Mouse (Mus musculus) heart, embryonic 10.5 days (tissue): ENCODE data around the gene Fgfr2. TPM values are rescaled to one million over a fixed set of nuclear protein-coding genes. Genes with fewer than 3 reads are reported as not detected.
A peak's percentile ranks its signal among the peaks of the same experiment; 100 is the strongest.

Experiments
- DNase-seq: peaks from one replicate; pipeline ENCODE4 v3.0.0-alpha.2; 2017; ENCODE audit warnings: low spot score
- H3K27ac ChIP-seq: fragments of 300-500 bp; sonication (generic); 2 replicates; pipeline ENCODE4 v1.5.1; 2016; ENCODE audit warnings: mild to moderate bottlenecking
- H3K27me3 ChIP-seq: fragments of 300-500 bp; sonication (generic); 2 replicates; pipeline ENCODE4 v1.6.1; 2016; ENCODE audit warnings: mild to moderate bottlenecking; ENCODE audit not compliant: poor library complexity, insufficient read depth, severe bottlenecking
- H3K36me3 ChIP-seq: fragments of 300-500 bp; sonication (generic); 2 replicates; pipeline ENCODE4 v1.6.1; 2016; ENCODE audit warnings: mild to moderate bottlenecking, moderate library complexity
- H3K4me1 ChIP-seq: fragments of 300-500 bp; sonication (generic); 2 replicates; pipeline ENCODE4 v1.6.1; 2016; ENCODE audit warnings: mild to moderate bottlenecking
- H3K4me3 ChIP-seq: fragments of 300-500 bp; sonication (generic); 2 replicates; pipeline ENCODE4 v1.5.1; 2016; ENCODE audit warnings: mild to moderate bottlenecking, moderate library complexity
- H3K9me3 ChIP-seq: fragments of 300-500 bp; sonication (generic); 2 replicates; pipeline ENCODE4 v1.6.1; 2016; ENCODE audit warnings: mild to moderate bottlenecking, moderate library complexity
- WGBS: fragments of 180-500 bp; shearing (Covaris S2); methylation state at CpG from one replicate; pipeline ENCODE4 v1.1.7; 2016; 5-methylcytosine and 5-hydroxymethylcytosine counted together
- polyA plus RNA-seq: library from polyadenylated mRNA; unstranded; fragments of >200 nt; fragmentation: Nextera tagmentation; extraction: Ambion mirVana; gene quantifications from 2 replicates; pipeline ENCODE4 v1.2.1, GENCODE M21; 2016

The Fgfr2 gene
- polyA plus RNA-seq, 1 experiment from 2014 or later = 46.6 TPM

DNA sequence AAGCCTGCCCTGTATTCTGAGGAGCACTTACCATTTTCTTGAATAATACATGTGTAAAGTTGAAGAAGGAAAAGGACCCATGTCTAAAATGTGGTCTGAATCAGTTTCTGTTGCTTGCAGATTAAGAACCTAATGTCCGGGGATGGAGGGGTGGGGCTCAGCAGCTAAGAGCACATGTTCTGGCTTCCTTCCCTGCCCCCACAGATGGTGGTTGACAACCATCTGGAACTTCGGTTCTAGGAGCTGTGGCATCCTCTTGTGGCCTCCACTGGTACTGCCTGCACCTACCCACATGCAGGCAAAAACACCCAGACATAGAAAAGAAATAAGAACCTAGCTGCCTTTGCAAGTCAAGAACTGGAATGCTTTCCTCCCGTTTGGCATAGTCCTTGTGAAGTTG, 119.7 kb downstream of the Fgfr2 start:
- Histone ChIP-seq H3K4me3 (no peak overlapping the region), H3K4me1 (peaks cover 55% of the 10 kb centered on the region), H3K36me3 (peaks cover 33% of the 10 kb centered on the region), H3K27ac (no peak overlapping the region), H3K9me3 (no peaks in the 10 kb centered on the region), H3K27me3 (no peaks in the 10 kb centered on the region)
- WGBS = 27% methylated on average over 3 of the region's 3 CpGs
- DNase-seq = no peak

DNA sequence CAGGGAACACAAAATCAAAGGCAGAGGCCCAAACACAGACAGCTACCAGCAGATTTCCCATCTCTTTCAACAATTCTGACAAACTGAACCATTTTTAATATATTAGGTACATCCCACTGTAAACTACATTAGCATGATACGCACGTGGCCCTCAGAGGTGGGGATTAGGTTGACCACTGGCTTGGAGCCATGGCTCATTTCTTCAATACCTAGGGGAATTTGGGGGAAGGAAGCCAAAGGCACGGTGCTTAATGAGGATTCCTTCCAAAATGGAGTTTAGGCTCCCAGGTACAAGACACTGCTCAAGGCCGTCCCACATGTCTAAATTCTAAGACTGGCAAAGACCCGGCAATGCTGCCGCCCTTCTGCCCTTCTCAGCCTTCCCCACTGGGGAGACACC, 120.9 kb downstream of the Fgfr2 start:
- no peaks in the 10 kb centered on the region for H3K27me3 ChIP-seq
- DNase-seq = no peak
- 94% methylated on average over 6 of the region's 6 CpGs for WGBS
- H3K36me3 ChIP-seq = peaks cover 45% of the 10 kb centered on the region
- H3K9me3 ChIP-seq = no peaks in the 10 kb centered on the region
- H3K4me1 ChIP-seq = peaks cover 47% of the 10 kb centered on the region
- H3K4me3 ChIP-seq = no peak overlapping the region
- H3K27ac ChIP-seq = no peak overlapping the region

DNA sequence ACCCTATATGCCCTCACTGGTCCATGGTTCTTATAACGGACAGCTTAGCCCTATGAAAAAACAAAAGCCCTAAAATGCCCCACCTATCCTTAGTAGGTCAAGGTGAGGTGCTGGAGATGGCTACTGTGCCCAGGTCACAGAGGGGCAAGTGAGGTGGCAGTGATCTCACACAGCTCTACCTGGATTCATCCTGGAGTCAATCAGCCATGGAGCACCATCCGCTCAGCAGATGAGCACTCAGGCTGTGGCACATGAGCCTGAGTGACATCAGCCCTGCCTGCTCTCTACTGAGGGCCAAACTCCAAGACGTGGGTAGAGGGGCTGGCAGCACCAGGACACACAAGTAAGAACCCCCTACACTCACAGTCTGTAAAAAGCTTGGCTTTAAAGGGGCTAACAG, 121.8 kb downstream of the Fgfr2 start:
- Histone ChIP-seq H3K4me3 (no peak overlapping the region), H3K27ac (no peak overlapping the region), H3K9me3 (no peaks in the 10 kb centered on the region), H3K27me3 (no peaks in the 10 kb centered on the region), H3K36me3 (peaks cover 53% of the 10 kb centered on the region), H3K4me1 (peaks cover 43% of the 10 kb centered on the region)
- peak; percentile 63 for DNase-seq
- 88% methylated on average over 3 of the region's 3 CpGs for WGBS

DNA sequence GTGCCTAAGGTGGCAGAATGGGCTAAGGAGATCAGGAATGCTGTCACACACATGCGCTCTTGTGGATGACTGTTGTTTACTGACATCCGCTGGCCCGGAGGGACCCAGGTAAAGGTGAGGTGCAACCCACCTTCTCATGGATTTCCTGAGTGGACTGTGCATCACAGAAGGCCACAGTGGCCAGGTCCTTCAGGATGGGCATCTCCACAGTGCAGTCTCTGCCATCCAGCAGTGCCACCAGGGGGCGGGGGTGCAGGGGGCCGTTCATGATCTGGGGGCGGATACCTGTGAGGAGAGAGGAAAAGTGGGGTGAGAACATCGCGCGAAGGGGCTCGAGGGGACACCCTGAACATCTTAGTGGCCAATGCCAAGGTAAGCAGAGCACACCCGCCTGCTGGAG, 124.1 kb downstream of the Fgfr2 start:
- no peaks in the 10 kb centered on the region for H3K27me3 ChIP-seq
- 97% methylated on average over 11 of the region's 11 CpGs for WGBS
- peaks cover 70% of the 10 kb centered on the region for H3K36me3 ChIP-seq
- H3K4me3 ChIP-seq = no peak overlapping the region
- H3K4me1 ChIP-seq = peaks cover 29% of the 10 kb centered on the region
- no peak for DNase-seq
- no peak overlapping the region for H3K27ac ChIP-seq
- no peaks in the 10 kb centered on the region for H3K9me3 ChIP-seq

DNA sequence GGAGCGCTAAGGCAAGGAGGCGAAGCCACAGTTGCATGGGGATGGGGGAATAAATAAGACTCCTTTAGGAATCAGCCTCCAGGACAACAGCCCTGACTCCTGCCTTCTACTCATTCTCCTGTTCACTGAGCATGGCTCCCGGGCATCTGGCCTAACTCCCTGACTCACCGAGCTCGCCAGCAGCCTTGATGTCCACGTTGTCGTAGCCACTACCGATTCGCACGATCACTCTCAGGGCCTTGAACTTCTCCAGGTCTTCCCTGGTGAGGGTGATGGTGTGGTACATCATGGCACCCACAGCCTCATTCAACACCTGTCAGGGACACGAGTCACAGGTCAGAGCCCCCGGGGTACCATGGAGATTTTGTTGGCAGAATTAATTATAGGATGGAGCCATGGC, 124.5 kb downstream of the Fgfr2 start:
- Histone ChIP-seq H3K36me3 (peaks cover 74% of the 10 kb centered on the region), H3K4me3 (no peak overlapping the region)
- 95% methylated on average over 12 of the region's 12 CpGs for WGBS

DNA sequence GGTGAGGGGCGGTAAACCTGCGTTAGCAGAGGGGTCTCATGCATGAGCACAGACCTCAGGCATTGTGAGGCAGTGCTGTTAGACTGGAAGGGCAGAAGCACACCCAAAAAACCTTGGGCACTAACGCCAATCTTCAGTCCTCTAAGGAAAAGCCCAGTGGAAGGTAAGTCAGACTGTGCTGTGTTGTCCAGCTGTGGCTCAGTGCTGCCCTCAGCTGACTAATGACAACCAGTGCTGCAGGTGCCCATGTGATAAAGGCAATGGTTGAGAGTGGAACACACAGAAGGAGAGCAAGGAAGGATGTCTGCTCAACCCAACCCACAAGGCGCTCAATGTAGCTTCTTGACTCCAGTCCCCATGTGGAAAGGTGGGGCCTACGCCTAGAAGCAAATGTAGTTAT, 126.8 kb downstream of the Fgfr2 start:
- H3K27ac ChIP-seq = no peak overlapping the region
- no peak overlapping the region for H3K4me3 ChIP-seq
- peaks cover 23% of the 10 kb centered on the region for H3K4me1 ChIP-seq
- DNase-seq = peak; percentile 72
- whole genome bisulfite sequencing = 86% methylated on average over 5 of the region's 5 CpGs
- H3K9me3 ChIP-seq = no peaks in the 10 kb centered on the region
- H3K27me3 ChIP-seq = no peaks in the 10 kb centered on the region
- H3K36me3 ChIP-seq = peaks cover 91% of the 10 kb centered on the region

More for the DNA sequence above, 124.5 kb downstream of the Fgfr2 start:
- DNase-seq = peak; percentile 68
- Histone ChIP-seq H3K9me3 (no peaks in the 10 kb centered on the region), H3K27ac (no peak overlapping the region), H3K4me1 (peaks cover 27% of the 10 kb centered on the region), H3K27me3 (no peaks in the 10 kb centered on the region)

DNA sequence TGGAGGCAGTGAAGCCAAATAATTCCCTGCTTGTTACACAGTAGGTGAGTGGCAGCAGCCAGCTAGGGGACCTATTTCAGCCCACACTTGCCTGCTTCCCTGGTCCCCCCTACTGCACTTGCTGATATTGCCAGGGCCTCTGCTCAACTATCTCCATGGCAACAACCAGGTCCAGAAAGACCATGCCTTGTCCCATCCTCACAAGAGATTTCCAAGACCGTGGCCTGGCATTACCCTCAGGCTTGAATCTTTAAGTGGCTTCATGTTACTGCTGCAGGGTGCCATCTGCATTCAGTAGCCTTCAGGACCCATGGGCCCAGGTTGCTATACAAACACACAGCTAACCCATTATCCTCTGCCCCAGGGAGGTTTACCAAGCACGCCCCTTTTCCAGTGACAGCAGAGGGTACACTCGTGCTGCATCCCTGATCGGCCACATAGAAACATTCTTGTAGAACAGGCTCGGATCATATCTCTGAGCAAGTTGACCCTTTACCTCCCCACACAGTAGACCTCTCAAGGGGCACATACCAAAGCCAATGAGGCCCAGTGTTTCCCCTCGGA, 128.4 kb downstream of the Fgfr2 start:
- H3K9me3 ChIP-seq = no peaks in the 10 kb centered on the region
- no peaks in the 10 kb centered on the region for H3K27me3 ChIP-seq
- no peak overlapping the region for H3K4me3 ChIP-seq
- 0 out of 2 replicates have a peak, but pooled peaks cover 10% of the 10 kb centered on the region for H3K4me1 ChIP-seq
- no peak overlapping the region for H3K27ac ChIP-seq
- DNase-seq = no peak
- WGBS = 81% methylated on average over 6 of the region's 6 CpGs
- H3K36me3 ChIP-seq = peaks cover 96% of the 10 kb centered on the region

DNA sequence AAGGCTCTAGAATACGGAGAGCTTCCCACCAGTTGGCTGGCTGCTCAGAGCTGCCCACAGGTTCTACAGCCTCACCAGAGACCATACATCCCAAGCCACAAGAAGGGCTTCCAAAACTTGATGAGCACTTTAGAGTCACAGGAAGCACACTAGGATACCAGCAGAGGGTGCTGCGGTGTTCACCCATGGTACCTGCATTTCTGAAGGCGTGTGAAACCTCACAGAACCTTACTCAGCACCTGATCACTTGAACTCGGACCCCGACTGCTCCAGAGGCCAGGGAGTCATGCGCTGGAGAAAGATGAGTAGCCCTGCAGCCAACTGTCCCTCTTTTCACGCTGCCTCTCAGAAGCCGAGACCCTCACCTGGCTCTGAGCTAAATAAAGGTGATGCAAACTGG, 129.0 kb downstream of the Fgfr2 start:
- Histone ChIP-seq H3K4me3 (no peak overlapping the region), H3K36me3 (peaks cover 96% of the 10 kb centered on the region), H3K27ac (no peak overlapping the region), H3K27me3 (no peaks in the 10 kb centered on the region), H3K4me1 (0 out of 2 replicates have a peak, but pooled peaks cover 10% of the 10 kb centered on the region), H3K9me3 (no peaks in the 10 kb centered on the region)
- DNase-seq = peak; percentile 74
- WGBS = 88% methylated on average over 8 of the region's 8 CpGs

DNA sequence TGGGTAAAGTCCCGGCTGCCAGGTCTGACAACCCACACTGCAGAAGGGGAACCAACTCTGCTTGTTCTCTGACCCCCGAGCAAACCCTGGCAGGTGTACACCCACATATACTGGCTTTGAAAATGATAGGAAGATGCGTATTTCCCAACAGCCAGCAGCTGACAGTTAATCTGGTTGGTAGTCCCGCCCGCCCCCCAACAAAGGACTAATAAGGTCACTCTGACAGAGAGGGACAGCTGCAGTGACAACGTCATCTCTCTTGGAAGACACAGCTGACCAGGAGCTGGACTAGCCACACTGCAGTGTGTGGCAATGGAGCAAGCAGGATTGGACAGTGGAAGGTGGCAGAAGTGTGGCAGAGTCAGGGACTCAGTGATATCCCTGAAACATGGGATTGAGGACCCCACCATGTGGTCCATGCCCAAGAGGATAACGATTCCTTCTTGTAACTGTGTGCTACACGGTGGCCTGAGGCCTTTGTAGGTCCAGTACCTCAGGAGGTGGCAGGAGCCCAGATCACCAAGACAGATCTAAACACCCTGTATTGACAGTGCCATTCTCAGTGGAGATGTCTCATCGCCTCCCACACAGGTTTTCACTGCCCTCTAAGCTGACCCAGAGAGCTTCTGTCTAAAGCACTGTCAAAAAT, 130.1 kb downstream of the Fgfr2 start:
- H3K27ac ChIP-seq = no peak overlapping the region
- WGBS = 90% methylated on average over 9 of the region's 9 CpGs

DNA sequence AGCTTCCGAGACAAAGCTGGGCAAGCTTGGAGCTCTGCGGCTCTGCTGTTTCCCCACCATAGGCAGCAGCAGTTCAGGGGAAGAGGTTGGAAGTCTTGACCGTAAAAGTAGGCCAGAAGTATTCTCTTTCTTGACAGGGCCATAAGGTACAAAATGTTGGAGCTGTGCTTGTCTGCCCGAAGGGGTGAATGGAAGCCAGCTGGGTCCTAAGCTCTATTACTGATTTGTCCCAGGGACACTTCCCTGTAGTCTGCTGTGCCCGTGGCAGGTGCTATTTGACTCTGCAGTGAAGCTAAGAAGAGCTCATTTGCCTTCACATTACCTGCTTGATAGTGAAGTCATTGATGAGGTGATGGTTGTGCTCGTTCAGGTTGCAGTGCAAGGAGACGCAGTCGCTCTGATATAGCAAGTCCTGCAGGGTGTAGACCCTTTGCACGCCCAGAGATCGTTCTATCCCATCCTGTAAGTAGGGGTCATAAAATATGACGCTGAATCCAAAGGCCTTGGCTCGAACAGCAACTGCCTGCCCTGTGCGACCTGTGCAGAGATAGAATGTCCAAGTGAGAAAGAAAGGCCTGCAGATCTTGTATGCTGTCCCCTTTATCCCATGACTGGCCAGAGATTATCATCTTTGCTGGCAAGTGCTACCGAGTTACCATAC, 131.8 kb downstream of the Fgfr2 start:
- peaks cover 87% of the 10 kb centered on the region for H3K36me3 ChIP-seq
- no peaks in the 10 kb centered on the region for H3K27me3 ChIP-seq
- H3K9me3 ChIP-seq = no peaks in the 10 kb centered on the region
- H3K27ac ChIP-seq = no peak overlapping the region
- WGBS = 87% methylated on average over 14 of the region's 14 CpGs
- H3K4me3 ChIP-seq = no peak overlapping the region
- H3K4me1 ChIP-seq = 0 out of 2 replicates have a peak, but pooled peaks cover 7% of the 10 kb centered on the region
- peak; percentile 68 for DNase-seq

More for the DNA sequence above, 130.1 kb downstream of the Fgfr2 start:
- 0 out of 2 replicates have a peak, but pooled peaks cover 10% of the 10 kb centered on the region for H3K4me1 ChIP-seq
- no peak overlapping the region for H3K4me3 ChIP-seq
- DNase-seq = peak; percentile 67
- H3K36me3 ChIP-seq = peaks cover 96% of the 10 kb centered on the region
- H3K9me3 ChIP-seq = no peaks in the 10 kb centered on the region
- H3K27me3 ChIP-seq = no peaks in the 10 kb centered on the region

DNA sequence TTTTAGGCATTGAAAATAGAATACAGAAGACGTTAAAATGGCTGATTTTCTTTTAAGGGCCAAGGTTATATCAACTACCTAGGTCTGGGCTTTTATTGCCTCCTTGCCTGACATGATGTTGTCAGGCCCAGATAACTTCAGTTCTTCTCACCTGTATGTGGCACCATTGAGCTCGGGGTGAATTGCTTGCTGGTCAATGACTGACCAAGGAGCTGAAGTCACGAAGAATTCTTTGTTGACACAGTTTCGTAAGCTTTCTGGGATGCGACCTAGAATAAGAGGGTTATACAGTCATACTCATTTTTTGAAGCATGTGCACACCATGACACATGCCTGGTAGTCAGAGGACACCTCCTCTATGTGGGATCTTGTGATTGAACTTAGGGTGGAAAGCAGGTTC, 133.3 kb downstream of the Fgfr2 start:
- WGBS = 90% methylated on average over 5 of the region's 5 CpGs
- Histone ChIP-seq H3K4me1 (0 out of 2 replicates have a peak, but pooled peaks cover 7% of the 10 kb centered on the region), H3K36me3 (peaks cover 85% of the 10 kb centered on the region), H3K4me3 (no peak overlapping the region), H3K27ac (no peak overlapping the region), H3K27me3 (no peaks in the 10 kb centered on the region), H3K9me3 (no peaks in the 10 kb centered on the region)
- no peak for DNase-seq

DNA sequence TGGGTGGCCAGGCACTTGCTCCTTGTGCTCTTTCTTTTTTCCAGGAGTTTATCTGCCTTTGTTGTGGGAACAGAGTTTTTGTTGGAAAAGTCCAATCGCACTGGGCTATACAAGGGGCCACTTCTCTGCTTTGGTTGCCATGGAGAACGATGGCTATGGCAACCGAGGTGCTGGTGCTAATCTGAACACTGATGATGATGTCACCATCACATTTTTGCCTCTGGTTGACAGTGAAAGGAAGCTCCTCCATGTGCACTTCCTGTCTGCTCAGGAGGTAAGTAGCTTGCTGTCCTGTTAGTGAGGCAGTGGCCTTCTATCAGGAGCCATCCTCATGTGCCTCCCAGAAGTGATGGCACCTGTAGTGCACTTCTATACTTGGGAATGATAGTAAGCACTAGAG, 140.5 kb downstream of the Fgfr2 start:
- Histone ChIP-seq H3K4me3 (no peak overlapping the region), H3K9me3 (no peaks in the 10 kb centered on the region), H3K4me1 (no peaks in the 10 kb centered on the region), H3K36me3 (peaks cover 66% of the 10 kb centered on the region), H3K27ac (no peak overlapping the region), H3K27me3 (no peaks in the 10 kb centered on the region)
- no peak for DNase-seq
- 52% methylated on average over 3 of the region's 3 CpGs for WGBS

DNA sequence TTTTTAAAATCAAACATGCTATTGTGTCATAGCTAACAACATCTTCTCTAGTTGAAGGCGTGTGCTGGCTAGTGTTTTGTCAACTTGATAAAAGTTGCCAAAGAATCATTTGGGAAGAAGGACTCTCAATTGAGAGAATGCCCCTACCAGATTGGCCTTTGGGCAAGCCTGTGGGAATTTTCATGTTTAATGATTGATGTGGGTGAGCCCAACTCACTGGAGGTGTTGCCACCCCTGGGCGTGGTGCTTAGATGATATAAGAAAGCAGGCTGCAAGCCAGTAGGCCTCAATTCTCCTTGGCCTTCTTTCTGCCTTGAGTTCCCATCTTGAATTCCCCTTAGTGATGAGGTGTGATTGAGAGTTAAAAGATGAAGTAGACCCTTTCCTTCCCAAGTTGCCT, 145.2 kb downstream of the Fgfr2 start:
- Histone ChIP-seq H3K9me3 (no peaks in the 10 kb centered on the region), H3K4me3 (no peak overlapping the region), H3K4me1 (no peaks in the 10 kb centered on the region), H3K27ac (no peak overlapping the region), H3K27me3 (no peaks in the 10 kb centered on the region), H3K36me3 (peaks cover 55% of the 10 kb centered on the region)
- WGBS = 96% methylated on average over 2 of the region's 2 CpGs
- DNase-seq = no peak
